Mouse (Mus musculus) left cerebral cortex, postnatal 36 days (tissue): ENCODE data around the gene Bpifa1. TPM values are rescaled to one million over a fixed set of nuclear protein-coding genes. Genes with fewer than 3 reads are reported as not detected.
"Not testable (repeated sequence)": the region's sequence is repeated elsewhere in the genome, so short reads cannot be mapped to it uniquely, and the experiment has no call there.

ENCODE experiments used
- DNase-seq, 2 experiments: peaks; one replicate each; pipeline ENCODE4 v3.0.0; 2021 to 2022; ENCODE audit warnings: low spot score in 2 of 2, mixed read lengths in 1 of 2
- intact Hi-C: fragments of 180-260 bp; cut with DNase I; formaldehyde crosslinking; loops from one replicate; pipeline ENCODE4 v1.15.1; 2025
- total RNA-seq, 2 experiments: library from RNA; stranded (reverse); gene quantifications; 2 replicates each; pipeline ENCODE4 v1.2.3; 2021

Bpifa1 gene
- not detected for total RNA-seq

DNA sequence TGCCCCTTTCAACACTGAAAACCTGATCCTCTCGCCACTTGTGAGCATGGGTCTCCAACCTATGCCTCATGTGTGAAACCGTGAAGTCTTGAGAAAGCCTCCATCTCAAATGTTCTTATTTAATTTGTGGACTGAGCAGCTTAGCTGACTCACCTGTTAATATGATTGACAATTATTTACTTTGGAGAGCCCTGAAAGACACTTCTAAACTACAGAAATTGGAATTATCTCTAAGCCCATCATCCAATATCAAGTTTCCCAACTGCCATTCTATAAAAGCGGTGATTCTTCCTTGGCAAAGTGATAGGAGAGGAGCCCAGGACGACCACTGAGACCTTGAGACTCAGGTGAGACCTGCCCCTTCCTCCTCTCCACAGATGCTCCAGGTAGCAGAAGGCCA, at the start of gene Bpifa1:
Bpifa1 (plus strand) TSS at position 301 of the 400 bp plus-strand sequence.
- no peak for DNase-seq
- intact Hi-C loops: no loop called here

DNA sequence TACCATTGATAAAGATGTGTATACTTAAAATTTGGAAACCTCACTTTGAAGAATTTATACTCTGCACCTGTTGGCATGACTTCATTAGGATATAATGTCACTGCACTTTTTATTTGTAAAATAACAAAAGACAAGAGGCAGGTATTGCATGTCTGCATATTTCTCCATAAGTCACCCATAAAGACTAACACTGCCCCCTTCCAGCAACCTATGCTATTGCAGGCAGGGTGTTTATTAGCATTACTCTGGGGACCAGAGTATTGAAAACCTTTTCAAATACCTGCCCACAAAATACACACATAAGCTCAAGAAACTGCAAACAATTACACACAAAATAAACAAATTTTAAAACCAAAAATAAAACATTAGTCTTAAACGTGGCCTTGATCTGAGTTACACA, 44.9 kb upstream of the Bpifa1 start:
- no peak for DNase-seq

DNA sequence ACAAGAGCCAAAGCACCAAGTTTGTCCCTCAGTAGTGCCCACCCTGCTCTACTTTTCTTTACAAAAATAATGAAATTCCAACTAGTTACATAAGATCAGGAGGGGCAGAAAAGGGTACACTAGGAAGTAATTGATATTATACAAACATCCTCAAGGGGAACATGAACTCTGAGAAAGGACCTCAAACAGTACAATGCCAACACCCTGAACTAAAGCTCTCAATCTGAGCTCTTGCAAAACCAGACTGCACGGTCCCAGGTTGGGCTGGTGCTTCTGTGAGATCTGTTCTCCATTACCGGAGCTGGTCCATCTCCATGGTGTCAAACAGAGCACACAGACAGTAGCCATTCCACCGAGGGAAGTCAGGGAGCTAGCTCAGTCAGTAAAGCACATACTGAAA, 25.3 kb upstream of the Bpifa1 start:
- no peak for DNase-seq
- intact Hi-C loops: no loop called here

More for the DNA sequence above, 44.9 kb upstream of the Bpifa1 start:
- intact Hi-C loops: no loop called here

DNA sequence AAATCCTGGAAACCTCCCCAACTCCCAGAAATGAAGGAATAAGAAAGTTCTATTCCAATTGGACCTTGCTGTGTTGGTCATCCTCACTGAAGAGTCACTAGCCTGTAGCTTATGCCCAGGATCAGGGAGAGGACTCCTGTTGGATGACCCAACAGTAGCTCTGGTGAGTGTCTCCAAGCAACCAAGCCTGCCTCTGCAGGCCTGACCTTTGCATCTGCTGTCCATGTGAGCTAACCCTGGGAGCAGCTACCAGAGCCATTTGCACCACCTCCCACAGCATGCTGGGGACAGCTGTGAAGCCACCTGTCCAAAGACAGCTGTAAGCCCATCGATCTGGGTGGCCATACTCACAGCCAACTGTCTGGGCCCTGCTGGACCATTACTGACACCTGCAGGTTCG, 12.6 kb upstream of the Bpifa1 start, which contains the start of gene Bpifa3:
Bpifa3 (plus strand) TSS at position 217 of the 400 bp plus-strand sequence.
- intact Hi-C loops: no loop called here
- no peak for DNase-seq

DNA sequence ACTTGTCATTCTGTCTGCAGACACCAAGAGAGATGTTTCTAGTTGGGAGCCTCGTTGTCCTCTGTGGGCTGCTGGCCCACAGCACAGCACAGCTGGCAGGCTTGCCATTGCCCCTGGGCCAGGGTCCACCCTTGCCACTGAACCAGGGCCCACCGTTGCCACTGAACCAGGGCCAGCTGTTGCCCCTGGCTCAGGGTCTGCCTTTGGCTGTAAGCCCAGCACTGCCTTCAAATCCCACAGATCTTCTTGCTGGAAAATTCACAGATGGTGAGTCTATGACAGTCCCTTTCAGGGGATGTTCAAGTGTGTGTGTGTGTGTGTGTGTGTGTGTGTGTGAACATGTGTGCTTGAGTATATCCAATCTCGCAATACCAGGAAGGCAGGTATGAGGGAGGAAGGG, 1.1 kb downstream of the Bpifa1 start:
- no peak for DNase-seq
- intact Hi-C loops: no loop called here

DNA sequence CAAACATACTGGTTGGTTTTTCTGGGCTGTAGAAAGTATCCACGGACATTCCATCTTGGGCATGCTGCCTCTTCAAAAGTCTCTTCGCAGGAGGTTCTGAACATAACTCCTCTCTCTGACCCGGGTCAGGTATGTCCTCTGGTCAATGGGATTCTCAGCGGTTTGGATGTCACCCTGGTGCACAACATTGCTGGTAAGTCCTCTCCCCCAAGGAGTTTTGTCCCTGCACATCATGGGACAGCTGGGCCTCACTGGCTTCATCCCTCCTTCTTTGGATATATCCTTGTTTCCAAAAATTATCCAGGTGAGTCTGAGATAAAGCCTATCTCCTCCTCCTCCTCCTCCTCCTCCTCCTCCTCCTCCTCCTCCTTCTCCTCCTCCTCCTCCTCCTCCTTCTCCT, 4.8 kb downstream of the Bpifa1 start:
- DNase-seq: no peak
- intact Hi-C loops: no loop called here

DNA sequence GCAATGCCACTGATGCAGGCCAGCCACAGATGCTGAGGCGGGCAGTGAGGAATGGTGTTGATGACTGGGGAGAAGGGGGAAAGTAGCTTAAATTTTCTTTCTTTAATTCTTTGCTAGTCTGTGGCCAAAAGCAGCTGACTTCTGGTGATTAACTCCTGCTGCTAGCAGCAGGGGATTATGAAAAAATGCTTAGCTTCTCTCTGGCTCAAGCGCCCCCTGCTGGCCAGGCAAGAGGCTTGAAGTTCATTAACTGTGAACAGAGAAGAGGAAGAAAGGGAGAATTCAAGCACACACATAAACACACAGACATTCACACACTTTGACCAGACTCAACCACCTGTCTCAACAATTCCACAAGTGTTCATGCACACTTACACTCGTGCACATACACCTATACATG, 15.8 kb downstream of the Bpifa1 start:
- intact Hi-C loops: no loop called here
- peak in 1 of 2 experiments; percentile 30 for DNase-seq

DNA sequence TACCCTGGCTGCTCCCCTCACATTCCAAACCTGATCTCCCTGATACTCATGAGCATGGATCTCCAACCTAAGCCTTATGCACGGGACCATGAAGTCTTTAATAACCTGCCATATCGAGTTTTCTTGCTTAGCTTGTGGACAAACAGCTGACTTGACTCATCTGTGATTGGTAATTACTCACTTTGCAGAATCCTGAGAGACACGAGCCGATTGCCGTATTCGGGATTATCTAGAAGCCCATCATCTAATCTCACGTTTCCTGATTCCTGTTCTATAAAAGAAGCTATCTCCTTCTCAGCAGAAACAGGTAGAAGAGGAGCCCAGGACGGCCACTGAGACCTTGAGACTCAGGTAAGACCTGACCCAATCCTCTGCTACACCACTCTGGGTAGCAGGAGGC, 19.6 kb downstream of the Bpifa1 start, which contains the start of gene Bpifa5:
Bpifa5 (plus strand) TSS at position 301 of the 400 bp plus-strand sequence.
- intact Hi-C loops: no loop called here
- no peak for DNase-seq

DNA sequence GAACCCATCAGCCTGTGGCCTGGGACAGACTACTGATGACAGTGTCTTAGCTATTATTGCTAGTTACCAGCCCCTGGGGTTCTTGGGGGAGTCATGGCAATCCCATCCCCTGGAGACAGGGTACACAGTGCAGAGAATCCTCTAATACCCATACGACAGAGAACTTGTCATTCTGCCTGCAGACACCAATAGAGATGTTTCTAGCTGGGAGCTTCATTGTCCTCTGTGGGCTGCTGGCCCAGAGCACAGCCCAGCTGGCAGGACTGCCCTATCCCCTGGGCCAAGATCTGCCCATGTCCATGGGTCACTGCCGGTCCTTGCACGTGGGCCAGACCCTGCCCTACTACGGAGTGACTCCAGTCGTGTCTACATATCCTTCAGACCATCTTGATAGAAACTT, 20.6 kb downstream of the Bpifa1 start:
- intact Hi-C loops: no loop called here
- DNase-seq: no peak

DNA sequence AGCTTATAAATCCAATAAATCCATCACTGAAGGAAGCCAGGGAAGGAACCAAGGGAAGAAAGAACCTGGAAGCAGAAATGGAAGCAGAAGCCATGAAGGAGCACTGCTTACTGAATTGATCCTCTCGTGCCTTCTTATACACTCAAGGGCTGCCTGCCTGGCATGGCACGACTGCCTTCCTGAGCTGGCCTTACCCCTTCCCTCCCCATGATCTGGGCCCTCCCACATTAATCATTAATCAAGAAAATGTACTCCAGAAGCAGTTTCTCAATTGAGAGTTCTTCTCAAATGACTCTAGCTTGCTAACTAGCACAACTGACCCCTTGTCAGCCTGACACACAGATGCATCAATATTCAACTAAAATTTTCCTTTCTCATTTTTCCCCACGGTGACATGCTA, 26.5 kb downstream of the Bpifa1 start:
- no peak for DNase-seq
- intact Hi-C loops: no loop called here

DNA sequence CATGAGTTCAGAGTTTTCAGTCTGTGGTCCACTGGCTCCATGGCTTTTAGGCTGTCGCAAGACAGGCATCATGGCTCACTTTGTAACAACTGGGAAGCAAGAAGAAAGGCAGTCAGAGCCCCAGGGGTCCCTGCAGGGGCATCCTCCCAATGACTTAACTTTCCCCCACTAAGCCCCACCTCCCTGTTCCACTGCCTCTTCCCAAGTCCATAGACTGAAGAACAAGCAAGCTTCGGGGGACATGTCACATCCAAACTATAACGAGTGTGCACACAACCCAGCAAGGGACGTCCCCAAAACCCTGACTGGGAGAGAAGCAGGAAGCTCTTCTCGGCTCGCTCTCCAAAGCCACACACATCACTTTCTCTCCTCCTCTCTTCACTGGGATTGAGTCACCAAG, 28.9 kb downstream of the Bpifa1 start:
- intact Hi-C loops: no loop called here
- DNase-seq: no peak

DNA sequence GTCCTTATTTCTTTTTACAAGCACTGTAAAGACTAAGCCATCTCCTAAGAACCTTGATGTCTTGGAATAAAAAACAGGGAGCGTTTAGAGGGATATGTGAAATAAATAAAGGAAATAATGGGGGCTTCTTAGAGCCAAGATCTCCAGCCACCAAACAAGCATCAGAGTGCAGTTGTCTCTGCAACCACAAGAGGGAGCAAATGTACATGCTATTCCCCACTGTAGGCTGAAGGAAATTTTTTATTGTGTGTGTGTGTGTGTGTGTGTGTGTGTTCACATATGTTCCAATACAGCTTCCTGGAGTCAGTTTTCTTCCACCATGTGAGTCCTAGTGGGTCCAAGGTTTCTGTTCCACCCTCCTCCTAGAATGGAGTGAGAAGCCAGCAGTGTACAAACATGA, 30.6 kb downstream of the Bpifa1 start:
- intact Hi-C loops: no loop called here
- DNase-seq: peak in 1 of 2 experiments; percentile 18

DNA sequence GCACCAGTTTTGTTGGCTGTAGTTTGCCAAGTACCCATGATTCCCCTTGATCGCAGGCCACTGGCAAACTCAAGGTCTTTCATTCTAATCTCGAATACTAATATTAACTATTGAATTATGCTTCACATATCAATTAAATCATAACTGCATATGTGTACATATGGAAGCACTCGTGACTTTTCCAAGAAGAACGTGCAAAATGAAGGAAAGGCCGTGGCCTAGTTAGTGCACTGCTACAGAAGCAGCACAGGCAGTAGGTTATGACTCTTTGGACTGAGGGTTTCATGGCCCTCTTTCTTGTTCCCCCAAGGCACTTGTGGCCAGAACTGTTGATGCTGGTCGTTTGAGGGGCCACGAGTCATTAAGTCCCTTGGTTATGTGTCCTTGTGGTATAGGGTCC, 39.2 kb downstream of the Bpifa1 start:
- DNase-seq, intact Hi-C loops: not testable (repeated sequence)

DNA sequence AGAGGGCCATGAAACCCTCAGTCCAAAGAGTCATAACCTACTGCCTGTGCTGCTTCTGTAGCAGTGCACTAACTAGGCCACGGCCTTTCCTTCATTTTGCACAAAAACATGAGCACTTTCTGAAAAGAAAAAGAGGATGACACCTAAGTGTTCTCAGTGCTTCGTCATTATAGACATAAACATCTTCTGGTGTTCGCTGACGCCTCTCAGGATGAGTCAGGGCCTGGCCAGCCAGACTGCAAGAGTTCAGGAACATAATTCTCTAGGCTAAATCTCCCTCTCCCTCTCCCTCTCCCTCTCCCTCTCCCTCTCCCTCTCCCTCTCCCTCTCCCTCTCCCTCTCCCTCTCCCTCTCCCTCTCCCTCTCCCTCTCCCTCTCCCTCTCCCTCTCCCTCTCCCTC, 40.4 kb downstream of the Bpifa1 start:
- DNase-seq, intact Hi-C loops: not testable (repeated sequence)

DNA sequence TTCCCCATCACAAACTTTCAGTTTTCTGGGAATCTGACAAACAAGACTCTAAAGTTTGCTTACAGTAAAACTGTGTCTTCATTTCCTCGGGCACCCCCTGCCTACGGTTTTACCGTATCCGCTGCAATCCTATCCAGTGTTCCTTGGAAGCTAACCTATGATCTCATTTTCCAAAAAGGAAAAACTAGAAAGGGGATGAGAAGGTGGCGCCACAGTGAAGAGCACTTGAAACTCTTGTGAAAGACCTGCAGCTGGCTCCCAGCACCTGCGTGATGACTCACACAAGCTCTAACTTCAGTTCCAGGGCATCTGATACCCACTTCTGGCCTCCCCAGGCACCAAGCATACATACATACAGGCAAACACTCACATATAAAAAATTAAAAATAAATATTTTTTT, 42.6 kb downstream of the Bpifa1 start:
- intact Hi-C loops: no loop called here

DNA sequence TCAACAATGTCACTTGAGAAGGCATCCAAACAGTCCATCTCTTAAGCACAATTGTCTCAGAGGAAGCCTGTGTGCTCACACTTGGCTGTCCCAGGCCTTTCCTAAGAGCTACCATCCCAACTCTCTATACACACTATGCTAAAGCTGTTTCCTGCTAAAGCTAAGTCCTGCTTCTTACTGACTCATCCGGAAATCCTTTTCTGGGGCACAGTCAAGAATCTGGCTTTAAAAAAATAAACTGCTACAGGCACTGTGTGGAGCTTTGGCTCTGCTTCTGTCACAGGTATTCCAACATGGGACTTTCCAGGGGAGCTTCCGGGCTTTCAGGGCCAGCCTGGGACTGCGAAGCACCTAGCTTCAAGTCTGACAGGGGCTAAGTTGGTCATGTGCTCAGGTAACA, 43.1 kb downstream of the Bpifa1 start:
- intact Hi-C loops: no loop called here
- DNase-seq: no peak

More for the DNA sequence above, 42.6 kb downstream of the Bpifa1 start:
- no peak for DNase-seq

DNA sequence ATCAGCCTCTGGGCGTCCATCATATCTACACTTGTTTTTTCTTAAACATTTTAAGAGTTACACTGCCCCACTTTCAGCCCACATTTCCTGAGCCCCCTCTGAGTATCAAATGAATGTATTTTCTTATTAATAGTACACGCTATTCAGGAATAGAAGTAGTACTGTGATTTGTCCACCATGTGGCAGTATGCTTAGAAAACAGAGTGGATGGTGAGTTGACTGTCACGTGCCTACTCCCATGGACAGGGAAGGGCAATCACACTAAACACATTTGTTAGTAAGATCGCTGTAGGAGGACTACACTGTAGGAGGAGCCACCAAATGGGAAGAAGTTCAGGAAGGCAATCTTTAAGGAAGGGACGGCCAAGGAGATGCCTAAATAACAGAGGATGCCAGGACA, 44.8 kb downstream of the Bpifa1 start:
- no peak for DNase-seq
- intact Hi-C loops: no loop called here

DNA sequence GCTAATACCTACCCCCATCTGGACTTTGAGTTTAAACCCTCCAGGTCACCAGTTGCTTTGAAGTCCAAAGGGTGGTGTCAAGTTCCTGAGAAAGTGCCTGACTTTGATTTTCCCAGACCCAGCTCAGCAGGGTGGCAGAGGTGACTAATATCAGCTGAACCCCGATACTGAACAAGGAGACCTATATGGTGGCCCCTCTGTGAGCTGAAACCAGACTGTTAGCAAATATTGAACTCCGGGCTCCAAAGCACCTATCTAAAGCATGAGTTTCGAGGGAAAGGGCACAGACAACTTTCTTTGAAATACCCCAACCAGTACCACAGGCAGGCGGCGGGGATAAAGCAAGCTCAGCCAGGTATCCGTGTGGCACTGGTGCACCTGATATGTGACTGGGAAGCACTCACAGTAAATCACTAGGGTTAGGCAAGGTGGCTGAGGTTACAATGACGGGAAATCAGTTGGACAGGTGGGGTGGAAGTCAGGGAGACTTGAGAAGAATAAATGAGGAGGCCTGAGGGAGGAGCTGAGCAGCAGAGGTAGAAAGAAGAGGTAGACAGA, 47.3 kb downstream of the Bpifa1 start:
- intact Hi-C loops: no loop called here
- no peak for DNase-seq

DNA sequence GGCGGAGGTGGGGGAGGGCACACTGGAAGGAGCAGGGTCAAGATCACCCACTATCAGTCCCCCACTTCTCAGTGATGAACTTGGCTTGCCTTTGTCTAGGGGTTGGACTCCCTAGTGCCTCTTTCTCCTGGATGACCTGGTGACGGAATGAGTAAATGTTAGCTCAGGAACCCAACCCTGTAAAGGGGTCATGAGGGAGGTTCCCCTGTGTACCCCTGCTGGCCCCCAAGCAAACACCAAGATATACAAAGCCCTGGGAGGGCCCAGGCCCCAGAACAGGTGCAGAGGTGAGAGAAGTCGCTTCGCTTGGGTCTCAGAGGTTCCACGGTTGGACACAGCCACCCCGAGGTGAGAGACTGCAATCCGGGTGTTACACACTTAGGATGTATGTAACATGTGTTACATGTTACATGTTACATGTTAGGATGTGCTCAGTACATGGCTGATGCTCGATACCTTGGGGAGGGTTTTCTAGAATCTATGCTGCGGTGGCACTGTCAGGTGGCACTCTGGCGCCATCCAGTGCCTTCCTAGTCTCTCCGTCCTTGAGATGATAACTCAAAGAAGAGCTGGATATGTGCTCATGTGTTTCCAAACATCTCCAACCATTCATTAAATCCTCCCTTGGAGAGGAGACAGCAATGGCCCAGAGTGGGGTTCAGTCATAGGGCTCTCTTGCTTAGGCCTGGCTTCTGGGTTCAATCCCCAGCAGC, 48.0 kb downstream of the Bpifa1 start, which contains the start of gene Bpifb1:
Bpifb1 (plus strand) TSS at position 273 of the 713 bp plus-strand sequence.
- no peak for DNase-seq
- intact Hi-C loops: no loop called here

DNA sequence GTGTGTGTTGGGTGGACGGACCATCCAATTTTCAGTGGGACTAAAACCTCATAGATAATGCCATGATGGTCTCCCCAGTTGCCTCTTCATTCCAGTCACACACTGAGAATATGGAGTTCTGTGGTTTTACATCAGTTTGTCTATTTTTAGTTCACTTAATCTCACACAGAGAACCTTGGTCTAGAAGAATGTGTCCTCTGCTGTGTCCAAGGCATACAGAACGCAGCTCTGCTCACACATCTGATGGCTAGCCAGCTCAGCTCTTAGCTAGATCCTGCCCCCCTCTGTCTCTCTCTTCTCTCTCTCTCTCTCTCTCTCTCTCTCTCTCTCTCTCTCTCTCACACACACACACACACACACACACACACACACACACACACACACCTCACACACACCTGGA, 49.5 kb downstream of the Bpifa1 start:
- intact Hi-C loops: no loop called here
- DNase-seq: no peak

DNA sequence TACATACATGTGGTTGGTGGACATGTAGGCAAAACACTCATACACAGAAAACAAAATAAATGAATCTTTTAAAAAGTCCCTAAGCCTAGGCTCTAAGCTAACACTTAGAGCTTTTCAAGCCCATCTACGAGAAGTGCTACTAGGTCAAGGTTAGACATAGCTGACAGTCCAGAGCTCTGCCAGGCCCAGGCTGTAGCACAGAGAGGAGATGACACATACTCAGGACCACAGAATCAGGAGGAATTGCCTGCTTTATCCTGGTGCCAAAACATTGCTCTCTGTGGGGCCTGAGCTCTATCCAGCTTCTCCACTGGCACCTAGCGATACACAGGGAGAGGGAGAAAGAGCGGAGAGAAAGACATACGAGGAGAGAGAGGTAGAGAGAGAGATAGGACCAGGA, 50.4 kb downstream of the Bpifa1 start:
- no peak for DNase-seq
- intact Hi-C loops: no loop called here
